Mouse (Mus musculus) midbrain, embryonic 11.5 days (tissue): Measurements from ENCODE around the gene Prl8a9. TPM values are rescaled to one million over a fixed set of nuclear protein-coding genes. Genes with fewer than 3 reads are reported as not detected.

Source experiments
- ATAC-seq: fragments of 200-750 bp; cut with Nextera tagmentation; 2 replicates; pipeline ENCODE4 v1.8.0; 2017; ENCODE audit warnings: moderate TSS enrichment, moderate library complexity; ENCODE audit not compliant: low FRiP score
- DNase-seq: peaks from one replicate; pipeline ENCODE4 v3.0.0; 2015; ENCODE audit warnings: low spot score; ENCODE audit errors: missing footprints
- H3K27ac ChIP-seq: fragments of 300-500 bp; sonication (generic); 2 replicates; pipeline ENCODE4 v1.5.1; 2014; ENCODE audit warnings: low read depth, low read length
- H3K27me3 ChIP-seq: fragments of 300-500 bp; sonication (generic); 2 replicates; pipeline ENCODE4 v1.6.1; 2014; ENCODE audit warnings: mild to moderate bottlenecking, low read length, moderate library complexity, mixed read lengths; ENCODE audit not compliant: control insufficient read depth, insufficient read depth
- H3K36me3 ChIP-seq: fragments of 300-500 bp; sonication (generic); 2 replicates; pipeline ENCODE4 v1.6.1; 2014; ENCODE audit warnings: mild to moderate bottlenecking, low read length, moderate library complexity, mixed read lengths; ENCODE audit not compliant: control insufficient read depth, insufficient read depth
- H3K4me1 ChIP-seq: fragments of 300-500 bp; sonication (generic); 2 replicates; pipeline ENCODE4 v1.6.1; 2014; ENCODE audit warnings: low read length; ENCODE audit not compliant: control insufficient read depth, insufficient read depth
- H3K4me2 ChIP-seq: fragments of 300-500 bp; sonication (generic); 2 replicates; pipeline ENCODE4 v1.6.1; 2014; ENCODE audit warnings: mild to moderate bottlenecking, moderate library complexity
- H3K4me3 ChIP-seq: fragments of 300-500 bp; sonication (generic); 2 replicates; pipeline ENCODE4 v1.5.1; 2014; ENCODE audit warnings: low read depth, low read length
- H3K9ac ChIP-seq: fragments of 300-500 bp; sonication (generic); 2 replicates; pipeline ENCODE4 v1.6.1; 2014; ENCODE audit warnings: low read length
- H3K9me3 ChIP-seq: fragments of 300-500 bp; sonication (generic); 2 replicates; pipeline ENCODE4 v1.6.1; 2016; ENCODE audit warnings: low read length; ENCODE audit not compliant: control insufficient read depth
- WGBS: fragments of 180-500 bp; shearing (Covaris S2); extraction: QIAGEN DNeasy Blood & Tissue Kit; methylation state at CpG from one replicate; pipeline ENCODE4 v1.1.7; 2014; 5-methylcytosine and 5-hydroxymethylcytosine counted together
- polyA plus RNA-seq: library from polyadenylated mRNA; unstranded; fragments of >200 nt; fragmentation: Nextera tagmentation; extraction: Ambion mirVana; gene quantifications from 2 replicates; pipeline ENCODE4 v1.2.1, GENCODE M21; 2014

Gene Prl8a9
- not detected in 2 replicates for polyA plus RNA-seq

- ATAC-seq: no peak
- Histone ChIP-seq H3K4me1 (no peaks in the 10 kb centered on the region), H3K9ac (no peak within 1 kb of the TSS), H3K36me3 (no peaks in the 10 kb centered on the region), H3K4me3 (no peak within 1 kb of the TSS), H3K27me3 (no peaks in the 10 kb centered on the region), H3K4me2 (no peak within 1 kb of the TSS), H3K27ac (no peak within 1 kb of the TSS), H3K9me3 (no peaks in the 10 kb centered on the region)
- no peak for DNase-seq
- WGBS: 88% methylated on average over 2 of the region's 2 CpGs
These were observed at the start of gene Prl8a9 for GRCm38 (mm10) chr13:27564506-27564905. Gene Prl8a9 (minus strand): TSS chr13:27564606.

GRCm38 (mm10) chr13:27610482-27610881 is 46.1 kb upstream of the Prl8a9 start, which contains the start of gene Prl7b1:
Gene Prl7b1 (minus strand): TSS chr13:27610582.
- no peaks in the 10 kb centered on the region for H3K4me1 ChIP-seq
- no peak within 1 kb of the TSS for H3K4me3 ChIP-seq
- H3K27me3 ChIP-seq: no peaks in the 10 kb centered on the region
- H3K36me3 ChIP-seq: no peaks in the 10 kb centered on the region
- DNase-seq (no peak), ATAC-seq (no peak)
- no peak within 1 kb of the TSS for H3K9ac ChIP-seq
- 77% methylated on average over 4 of the region's 4 CpGs for WGBS
- no peaks in the 10 kb centered on the region for H3K9me3 ChIP-seq
- no peak within 1 kb of the TSS for H3K4me2 ChIP-seq
- H3K27ac ChIP-seq: no peak within 1 kb of the TSS

DNA sequence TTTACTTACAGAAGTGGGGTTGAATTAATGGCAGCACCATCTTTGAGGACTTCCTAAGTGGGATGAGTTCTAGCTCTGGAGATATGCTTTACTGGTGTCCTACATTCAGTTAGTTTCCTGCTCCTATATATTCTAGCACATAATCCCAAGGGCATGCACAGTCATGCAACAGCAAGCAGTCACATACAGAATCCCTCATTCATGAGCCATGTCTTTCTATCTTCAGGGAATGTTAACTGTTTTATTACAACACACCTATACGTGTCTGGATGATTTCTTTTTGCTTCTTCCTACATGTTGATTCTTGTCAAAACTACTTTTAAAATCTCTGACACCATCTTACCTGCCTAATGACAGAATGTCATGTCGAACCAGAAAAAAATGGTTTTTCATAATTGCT is 17.7 kb upstream of the Prl8a9 start, which contains the start of gene Prl8a1:
Gene Prl8a1 (minus strand): TSS at position 101 of the 400 bp plus-strand sequence.
- no peak for ATAC-seq
- Histone ChIP-seq H3K4me2 (no peak within 1 kb of the TSS), H3K36me3 (no peaks in the 10 kb centered on the region), H3K27ac (no peak within 1 kb of the TSS), H3K9me3 (no peaks in the 10 kb centered on the region), H3K9ac (no peak within 1 kb of the TSS), H3K4me1 (no peaks in the 10 kb centered on the region), H3K4me3 (no peak within 1 kb of the TSS), H3K27me3 (no peaks in the 10 kb centered on the region)
- WGBS: 88% methylated on average over 2 of the region's 2 CpGs
- DNase-seq: no peak

GRCm38 (mm10) chr13:27553336-27553735 is 11.1 kb downstream of the Prl8a9 start:
- no peak for ATAC-seq
- Histone ChIP-seq H3K4me2 (no peak overlapping the region), H3K9me3 (no peaks in the 10 kb centered on the region), H3K27me3 (no peaks in the 10 kb centered on the region), H3K9ac (no peak overlapping the region), H3K4me1 (no peaks in the 10 kb centered on the region), H3K36me3 (no peaks in the 10 kb centered on the region), H3K27ac (no peak overlapping the region), H3K4me3 (no peak overlapping the region)
- DNase-seq: no peak

GRCm38 (mm10) chr13:27523156-27523555 is 41.2 kb downstream of the Prl8a9 start:
- no peaks in the 10 kb centered on the region for H3K9me3 ChIP-seq
- no peak overlapping the region for H3K27ac ChIP-seq
- no peaks in the 10 kb centered on the region for H3K4me1 ChIP-seq
- no peak overlapping the region for H3K4me2 ChIP-seq
- H3K36me3 ChIP-seq: no peaks in the 10 kb centered on the region
- ATAC-seq: no peak
- no peak overlapping the region for H3K9ac ChIP-seq
- H3K27me3 ChIP-seq: no peaks in the 10 kb centered on the region
- no peak overlapping the region for H3K4me3 ChIP-seq
- 84% methylated on average over 4 of the region's 4 CpGs for WGBS
- no peak for DNase-seq

DNA sequence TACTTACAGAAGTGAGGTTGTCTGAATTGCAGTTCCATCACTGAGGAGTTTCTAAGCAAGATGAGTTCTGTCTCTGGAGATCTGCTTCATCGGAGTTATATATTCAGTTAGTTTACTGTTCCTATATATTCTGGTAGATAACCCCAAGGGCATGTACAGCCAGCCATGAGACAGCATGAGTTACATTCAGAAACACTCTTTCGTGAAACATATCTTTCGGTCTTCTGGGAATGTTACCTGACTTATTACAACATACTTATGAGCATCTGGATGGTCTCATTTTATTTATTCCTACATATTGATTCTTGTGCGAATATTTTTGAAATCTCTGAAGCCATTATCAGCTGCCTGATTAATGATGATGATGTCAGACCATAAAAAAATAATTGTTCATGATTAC is 51.3 kb downstream of the Prl8a9 start, which contains the start of gene Prl8a8:
Gene Prl8a8 (minus strand): TSS at position 101 of the 400 bp plus-strand sequence.
- 92% methylated on average over 4 of the region's 4 CpGs for WGBS
- Histone ChIP-seq H3K4me1 (no peaks in the 10 kb centered on the region), H3K27me3 (no peaks in the 10 kb centered on the region), H3K36me3 (no peaks in the 10 kb centered on the region), H3K9ac (no peak within 1 kb of the TSS), H3K4me3 (no peak within 1 kb of the TSS), H3K4me2 (no peak within 1 kb of the TSS), H3K9me3 (no peaks in the 10 kb centered on the region), H3K27ac (no peak within 1 kb of the TSS)
- ATAC-seq: no peak
- DNase-seq: no peak

Other genes starting within 250 kb of the Prl8a9 start
- not detected in 2 replicates for gene Prl8a2, start 218.9 kb downstream of the Prl8a9 start, polyA plus RNA-seq
- gene Prl2b1, start 173.8 kb downstream of the Prl8a9 start, polyA plus RNA-seq: not detected in 2 replicates
- gene Prl8a6, start 125.9 kb downstream of the Prl8a9 start, polyA plus RNA-seq: 0.31 TPM in 1 of 2 replicates, not detected in the other
- not detected in 2 replicates for gene Prl8a8, start 51.4 kb downstream of the Prl8a9 start, polyA plus RNA-seq
- gene Prl8a1, start 17.6 kb upstream of the Prl8a9 start, polyA plus RNA-seq: not detected in 2 replicates
- gene Prl7b1, start 46.0 kb upstream of the Prl8a9 start, polyA plus RNA-seq: not detected in 2 replicates
- not detected in 2 replicates for gene Prl7a1, start 77.9 kb upstream of the Prl8a9 start, polyA plus RNA-seq
- not detected in 2 replicates for gene Prl7a2, start 103.4 kb upstream of the Prl8a9 start, polyA plus RNA-seq
- not detected in 2 replicates for gene Prl7d1, start 152.1 kb upstream of the Prl8a9 start, polyA plus RNA-seq
- not detected in 2 replicates for gene Prl7c1, start 216.2 kb upstream of the Prl8a9 start, polyA plus RNA-seq
- gene Prl2a1, start 237.0 kb upstream of the Prl8a9 start, polyA plus RNA-seq: not detected in 2 replicates